Mouse (Mus musculus) thymus, adult 18-20 months (tissue): ENCODE measurements around the gene Cbx7.
"Not testable (repeated sequence)": the region's sequence is repeated elsewhere in the genome, so short reads cannot be mapped to it uniquely, and the experiment has no call there.

ENCODE experiments used
- DNase-seq, 2 experiments: peaks; one replicate each; pipeline ENCODE4 v3.0.0; 2022; ENCODE audit warnings: mixed read lengths in 2 of 2

The Cbx7 gene

DNA sequence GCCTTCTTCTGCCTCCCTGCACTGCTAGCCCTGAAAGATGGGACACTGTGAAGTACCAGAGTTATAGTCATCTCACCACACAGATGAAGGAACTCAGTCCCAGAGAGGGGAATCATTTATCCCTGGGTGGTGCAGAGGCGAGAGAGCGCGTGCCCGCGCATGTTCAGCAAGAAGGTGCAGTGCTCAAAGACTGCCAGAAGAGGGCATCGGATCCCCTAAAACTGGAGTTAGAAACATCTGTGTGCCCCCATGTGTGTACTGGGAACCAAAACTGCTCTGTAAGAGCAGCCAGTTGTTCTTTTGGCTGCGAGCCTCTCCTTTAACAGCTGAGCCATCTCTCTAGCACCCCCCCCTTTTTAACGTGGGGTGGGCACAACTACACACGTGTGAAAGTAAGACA lies 24.1 kb downstream of the Cbx7 start:
- DNase-seq = no peak

DNA sequence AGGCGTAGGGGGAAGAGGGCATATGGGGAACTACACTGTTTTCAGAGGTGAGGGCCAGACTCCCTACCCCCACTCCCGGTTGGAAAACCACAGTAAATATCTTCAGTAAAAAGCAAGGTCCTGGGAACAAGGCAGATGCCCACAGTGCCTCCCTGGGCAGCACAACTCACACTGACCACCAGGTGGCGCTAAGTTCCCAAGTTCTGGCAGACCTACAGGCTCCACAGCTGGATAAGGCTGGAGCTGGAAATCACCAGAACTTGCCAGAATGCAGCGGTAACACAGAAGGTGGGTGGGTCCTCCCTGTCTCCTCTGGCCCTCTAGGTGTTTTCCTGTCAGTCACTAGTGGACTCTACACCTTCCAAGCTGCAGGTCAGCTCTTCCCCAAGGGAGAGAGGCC lies 24.9 kb downstream of the Cbx7 start:
- peak; percentile 48 to 70 for DNase-seq

DNA sequence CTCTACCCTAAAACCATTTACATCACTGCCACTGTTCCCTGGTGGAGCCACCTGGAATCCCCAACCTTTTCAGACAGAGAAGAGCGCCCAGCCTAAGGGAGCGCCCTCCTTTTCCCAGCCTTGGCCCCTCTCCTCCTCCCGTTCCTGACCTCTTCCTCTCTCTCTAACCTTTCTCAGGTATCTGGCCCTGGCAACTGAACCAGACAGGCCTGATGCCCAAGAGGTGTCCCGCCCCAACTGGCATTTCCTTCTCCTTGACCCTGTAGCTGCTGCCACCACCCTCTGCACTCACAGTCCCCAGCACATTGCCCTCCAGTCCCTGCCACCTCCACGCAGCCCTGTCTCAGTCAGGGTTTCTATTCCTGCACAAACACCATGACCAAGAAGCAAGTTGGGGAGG lies 26.0 kb downstream of the Cbx7 start:
- DNase-seq = no peak

DNA sequence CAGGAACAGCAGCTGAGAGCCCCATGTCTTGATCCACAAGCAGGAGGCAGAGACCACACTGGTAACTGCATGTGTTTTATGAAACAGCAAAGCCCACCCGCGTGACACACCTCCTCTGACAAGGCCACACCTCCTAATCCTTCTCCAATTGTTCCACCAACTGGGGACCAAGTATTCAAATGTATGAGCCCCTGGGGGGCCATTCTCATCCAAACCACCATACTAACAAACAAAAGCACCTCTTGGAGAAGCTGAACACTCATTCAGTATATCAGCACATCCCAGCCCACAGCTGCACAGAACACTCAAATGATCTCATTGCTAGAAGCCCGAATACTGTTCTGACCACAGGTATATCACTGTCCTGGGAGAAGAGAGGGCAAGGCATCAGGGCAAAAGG lies 27.3 kb downstream of the Cbx7 start:
- DNase-seq = no peak

DNA sequence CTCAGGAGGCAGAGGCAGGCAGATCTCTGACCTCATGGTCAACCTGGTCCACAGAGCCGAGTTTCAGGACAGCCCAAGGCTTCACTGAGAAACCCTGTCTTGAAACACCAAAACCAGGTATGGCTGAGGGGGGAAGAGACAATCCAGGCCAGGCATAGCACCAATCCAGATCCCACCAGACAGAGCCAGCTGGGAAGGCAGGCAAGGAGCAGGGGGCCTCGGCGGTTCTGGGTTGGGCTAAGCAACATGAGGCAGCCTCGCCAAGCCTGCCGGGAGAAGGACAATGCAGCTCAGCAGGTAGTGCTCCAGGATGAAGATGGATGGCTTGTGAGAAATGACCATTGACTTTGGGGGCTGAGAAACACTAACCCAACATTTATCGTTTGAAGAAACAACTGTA lies 28.4 kb downstream of the Cbx7 start:
- no peak for DNase-seq

DNA sequence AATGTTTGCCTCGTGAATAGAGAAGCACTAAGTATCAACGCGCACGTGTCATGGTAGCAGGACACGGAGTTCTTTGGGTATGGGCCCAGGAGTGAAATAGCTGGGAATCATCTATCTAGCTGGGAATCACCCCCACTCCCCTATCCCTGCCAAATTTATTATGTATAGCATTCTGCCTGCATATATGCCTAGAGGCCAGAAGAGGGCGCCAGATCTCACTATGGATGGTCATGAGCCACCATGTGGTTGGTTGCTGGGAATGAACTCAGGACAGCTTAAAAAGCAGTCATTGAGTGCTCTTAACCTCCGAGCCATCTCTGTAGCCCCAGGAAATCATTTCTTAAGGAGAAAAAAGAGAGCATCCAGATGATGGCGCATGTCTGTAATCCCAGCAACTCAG lies 30.0 kb downstream of the Cbx7 start:
- DNase-seq = no peak

DNA sequence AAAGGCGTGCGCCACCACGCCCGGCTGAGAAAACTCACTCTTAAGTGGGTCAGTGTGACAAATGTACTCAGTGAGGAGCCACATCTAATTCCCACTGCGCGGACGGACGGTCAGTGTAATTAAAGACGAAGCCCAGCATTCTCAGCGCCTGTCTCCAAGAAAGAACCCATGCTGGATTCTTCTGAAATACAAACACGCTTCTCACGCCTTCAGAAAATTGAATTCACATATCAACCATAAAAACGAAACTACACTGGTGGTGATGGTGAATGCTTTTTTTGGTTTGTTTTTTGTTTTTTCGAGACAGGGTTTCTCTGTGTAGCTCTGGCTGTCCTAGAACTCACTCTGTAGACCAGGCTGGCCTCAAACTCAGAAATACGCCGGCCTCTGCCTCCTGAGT lies 31.0 kb downstream of the Cbx7 start:
- no peak for DNase-seq

DNA sequence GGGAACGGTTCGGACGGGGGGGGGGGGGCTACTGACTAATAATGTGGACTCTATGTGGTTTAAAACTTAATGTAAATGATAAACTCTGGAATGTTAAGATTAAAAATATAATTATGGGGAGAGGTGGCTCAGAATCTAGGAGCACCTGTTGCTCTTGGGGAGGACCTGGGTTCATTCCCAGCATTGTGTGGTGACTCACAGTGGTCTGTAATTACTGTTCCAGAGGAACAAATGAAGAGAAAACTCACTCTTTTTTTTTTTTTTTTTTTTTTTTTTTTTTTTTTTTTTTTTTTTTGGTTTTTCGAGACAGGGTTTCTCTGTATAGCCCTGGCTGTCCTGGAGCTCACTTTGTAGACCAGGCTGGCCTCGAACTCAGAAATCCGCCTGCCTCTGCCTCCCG lies 31.4 kb downstream of the Cbx7 start:
- DNase-seq = not testable (repeated sequence)

DNA sequence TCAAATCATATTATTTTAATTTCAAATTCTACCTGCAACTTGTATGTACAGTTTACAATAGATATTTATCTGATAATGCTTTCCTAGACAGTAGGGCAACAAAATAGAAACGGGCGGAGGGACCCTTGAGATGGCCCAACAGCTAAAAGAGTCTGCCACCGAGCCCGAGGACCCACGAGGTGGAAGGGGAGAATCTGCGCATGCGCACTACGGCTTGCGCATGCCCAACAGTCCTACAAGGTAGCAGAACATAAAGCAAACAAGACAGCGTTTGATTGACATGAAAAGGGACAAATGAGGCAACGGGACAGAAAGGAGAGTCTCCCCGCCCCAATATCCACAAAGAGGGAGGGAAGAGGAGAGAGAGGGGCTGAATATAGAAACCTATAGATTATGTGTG lies 31.9 kb downstream of the Cbx7 start:
- no peak for DNase-seq

DNA sequence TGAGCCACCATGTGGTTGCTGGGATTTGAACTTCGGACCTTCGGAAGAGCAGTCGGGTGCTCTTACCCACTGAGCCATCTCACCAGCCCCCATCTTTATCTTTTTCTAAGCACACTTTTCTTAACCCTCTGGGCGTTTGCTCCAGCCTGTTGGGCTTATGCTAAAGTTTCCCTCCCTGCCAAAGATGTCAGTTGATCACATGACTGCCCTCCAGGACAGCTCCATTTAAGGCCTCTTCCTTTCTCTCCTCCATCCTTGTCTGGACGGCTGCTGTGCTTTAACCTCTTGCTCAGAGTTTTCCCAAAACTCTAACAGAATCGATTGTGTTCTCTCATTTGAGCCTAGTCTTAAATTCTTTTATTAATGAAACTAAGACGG lies 34.6 kb downstream of the Cbx7 start:
- no peak for DNase-seq

DNA sequence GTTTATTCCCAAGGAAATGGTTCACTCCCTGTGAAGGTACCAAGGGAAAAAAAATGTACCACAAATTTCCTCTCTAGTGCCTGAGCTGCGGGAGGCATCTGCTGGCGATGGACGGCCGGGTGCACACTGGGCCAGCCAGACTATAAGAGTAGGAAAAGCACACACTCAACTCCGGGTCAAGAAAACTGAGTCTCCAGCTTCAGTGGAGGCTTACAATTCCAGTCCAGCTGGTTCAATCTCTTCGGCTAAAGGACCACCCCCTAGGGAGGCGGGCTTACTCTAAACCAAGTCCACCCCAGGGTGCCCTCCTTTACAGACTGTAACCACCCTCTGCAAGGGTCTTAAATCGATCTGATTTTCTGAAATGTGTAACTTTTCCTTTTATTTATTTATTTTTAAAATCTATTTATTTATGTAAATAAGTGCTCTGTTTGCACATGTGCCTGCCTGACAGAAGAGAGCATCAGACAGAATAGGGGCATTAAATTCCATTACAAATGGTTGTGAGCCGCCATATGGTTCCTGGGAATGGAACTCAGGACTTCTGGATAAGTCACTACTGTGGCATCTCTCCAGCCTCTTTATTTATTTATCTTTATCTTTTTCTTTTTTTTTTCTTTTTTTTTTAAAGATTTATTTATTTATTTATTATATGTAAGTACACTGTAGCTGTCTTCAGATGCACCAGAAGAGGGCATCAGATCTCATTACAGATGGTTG lies 35.1 kb downstream of the Cbx7 start:
- no peak for DNase-seq

DNA sequence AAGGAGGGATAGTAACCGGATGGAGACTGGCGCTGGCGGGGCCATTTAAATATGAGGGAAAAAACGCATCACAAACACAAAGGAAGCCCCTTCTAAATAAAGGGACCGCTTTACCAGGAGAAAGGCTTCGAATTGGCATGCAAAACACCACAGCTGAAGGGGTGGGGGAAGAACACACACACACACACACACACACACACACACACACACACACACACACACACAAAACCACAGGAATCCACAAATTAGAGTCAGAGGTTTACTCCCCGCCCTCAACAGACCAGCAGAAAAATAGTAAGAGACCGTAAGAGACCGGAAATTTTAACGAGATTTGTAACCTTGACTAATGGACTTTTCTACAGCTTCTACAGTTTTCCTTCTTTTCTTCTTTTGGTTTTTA lies 36.1 kb downstream of the Cbx7 start:
- DNase-seq = no peak

DNA sequence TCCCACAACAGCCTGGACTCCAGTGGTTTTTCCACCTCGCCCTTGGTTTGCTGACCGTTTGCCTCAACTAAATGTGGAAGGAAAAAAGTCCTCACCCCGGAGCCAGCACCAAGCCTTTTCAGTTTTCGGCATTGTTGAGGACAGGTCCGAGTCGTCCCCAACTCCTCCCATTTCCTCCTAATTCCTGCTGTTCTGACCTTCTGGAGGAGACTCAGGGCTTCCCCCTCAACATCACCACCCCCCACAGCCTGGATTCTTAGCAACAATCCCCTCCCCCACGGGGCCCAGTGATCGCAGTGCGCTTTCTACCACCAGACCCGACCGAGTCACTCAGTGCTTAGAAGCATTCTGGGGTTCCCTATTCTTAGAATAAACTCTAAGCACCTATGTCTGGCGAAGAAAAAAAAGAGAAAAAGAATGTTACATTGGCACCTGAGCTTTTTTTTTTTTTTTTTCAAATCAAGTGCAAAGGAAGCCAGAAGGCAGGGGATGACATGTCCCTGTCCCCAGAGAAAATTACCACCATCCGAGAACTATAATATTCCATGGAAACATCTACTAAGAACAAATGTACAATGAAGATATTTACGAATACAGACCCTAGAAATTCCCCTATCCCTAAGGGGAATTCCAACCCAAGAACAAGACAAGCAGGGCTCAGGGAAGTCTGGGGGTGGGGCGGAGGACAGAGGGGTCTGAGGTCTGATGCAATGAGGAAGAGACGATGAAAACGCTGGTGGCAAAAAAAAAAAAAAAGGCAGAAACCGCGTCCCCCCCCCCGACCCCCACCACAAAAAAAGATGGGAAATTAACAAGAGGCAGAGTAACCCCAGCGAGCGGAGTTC lies 37.0 kb downstream of the Cbx7 start:
- no peak for DNase-seq

DNA sequence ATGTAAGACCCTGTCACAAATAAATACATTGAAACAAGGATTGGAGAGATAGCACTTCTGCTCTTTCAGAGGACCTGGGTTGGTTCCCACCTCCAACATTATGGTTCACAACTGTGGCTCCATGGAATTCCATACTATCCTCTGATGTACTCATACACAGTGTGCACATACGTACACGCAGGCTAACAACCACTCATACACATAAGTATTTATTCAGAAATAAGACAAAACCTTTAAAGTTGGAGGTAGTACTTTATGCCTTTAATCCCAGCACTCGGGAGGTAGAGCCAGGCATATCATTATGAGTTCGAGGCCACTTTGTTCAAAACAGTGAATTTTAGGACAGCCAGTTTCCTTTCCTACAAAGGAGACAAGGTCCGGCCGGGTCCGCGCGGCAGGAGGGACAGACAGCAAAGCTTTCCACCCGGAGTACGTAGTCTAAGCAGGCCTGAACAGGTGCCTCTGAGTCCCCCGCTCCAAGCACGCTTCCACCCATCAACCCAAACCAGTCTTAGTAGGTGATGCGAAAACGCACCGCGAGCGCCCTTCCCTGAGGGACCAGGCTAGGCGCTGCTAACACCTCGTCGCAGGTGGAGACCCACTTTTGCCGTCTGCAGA lies 37.8 kb downstream of the Cbx7 start:
- no peak for DNase-seq

DNA sequence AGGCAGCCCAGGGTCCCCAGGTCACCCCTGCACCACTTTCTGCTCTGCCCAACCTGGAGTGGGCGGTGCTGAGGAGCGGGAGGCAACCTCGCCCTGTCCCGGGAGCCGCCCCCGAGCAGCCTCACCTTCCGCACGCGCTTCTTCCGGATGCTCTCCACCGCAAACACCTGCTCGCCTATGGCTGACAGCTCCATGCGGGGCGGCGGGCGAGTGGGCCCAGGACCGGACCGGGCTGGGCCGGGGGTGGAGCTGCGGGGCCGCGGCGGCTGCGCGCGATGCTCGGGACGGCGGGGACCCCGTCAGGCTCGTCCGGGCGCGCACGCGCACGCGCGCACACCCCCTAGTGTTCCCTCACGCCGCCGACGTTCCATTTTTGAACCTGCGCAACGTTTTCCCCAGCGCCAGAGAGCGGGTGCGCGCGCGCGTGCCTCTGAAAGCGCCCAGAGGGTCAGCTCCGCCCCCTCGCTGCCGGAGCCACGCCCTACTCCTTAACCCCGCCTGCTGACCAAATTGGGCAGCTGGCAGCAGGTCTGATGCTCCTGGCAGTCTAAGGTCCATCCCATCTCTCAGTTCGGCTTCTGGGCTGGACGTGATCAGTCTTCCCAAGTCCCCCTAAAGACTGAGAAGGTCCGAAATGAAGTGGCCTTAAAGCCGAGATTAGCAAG lies 38.5 kb downstream of the Cbx7 start:
- peak; percentile 84 to 86 for DNase-seq

DNA sequence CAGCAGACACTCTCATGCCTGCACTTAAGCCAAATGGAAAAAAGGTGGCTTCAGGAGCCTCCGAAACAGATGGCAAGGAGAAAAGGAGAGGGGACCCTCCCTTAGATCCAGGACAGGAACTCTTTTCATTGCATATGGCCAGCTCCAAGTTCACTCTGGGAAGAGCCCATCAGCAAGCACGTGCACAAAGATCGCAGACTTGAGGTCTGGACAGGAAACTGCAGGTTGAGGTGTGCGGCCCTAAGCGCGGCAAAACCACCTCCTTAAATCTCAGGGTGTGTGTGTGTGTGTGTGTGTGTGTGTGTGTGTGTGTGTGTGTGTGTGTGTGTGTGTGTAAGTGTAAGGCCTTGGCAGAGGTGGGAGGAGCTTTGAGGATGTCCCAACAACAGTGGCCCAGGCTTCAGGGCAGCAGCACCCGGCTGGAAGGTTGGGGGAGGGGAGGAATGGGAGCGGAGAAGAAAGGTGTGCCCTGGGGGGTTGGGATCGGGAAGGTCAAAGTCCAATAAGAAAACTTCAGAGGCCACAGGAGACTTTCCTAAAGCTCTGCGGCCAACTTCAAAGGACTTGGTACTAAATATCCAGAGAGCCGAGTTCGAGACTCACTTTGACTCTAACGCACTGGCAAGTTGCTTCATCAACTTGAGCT lies 39.3 kb downstream of the Cbx7 start:
- DNase-seq = no peak

DNA sequence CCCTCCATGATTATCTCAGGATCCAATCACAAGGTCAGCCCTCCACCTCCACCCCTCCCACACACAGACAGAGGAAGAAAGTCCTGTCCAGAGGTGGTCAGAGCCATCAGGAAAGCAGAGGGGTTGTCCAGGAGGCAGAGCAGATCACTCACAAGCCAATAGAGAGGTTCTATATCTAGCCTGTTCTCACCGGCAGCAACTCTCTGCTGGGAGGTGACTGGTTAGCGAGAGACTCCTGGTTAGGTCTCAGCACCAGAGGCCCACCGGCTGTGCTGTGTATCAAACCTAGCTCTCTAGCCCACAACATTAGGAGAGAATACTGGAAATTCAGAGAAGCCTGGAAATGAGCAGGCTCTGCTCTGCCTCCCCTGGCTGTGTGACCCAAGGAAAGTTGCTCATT lies 41.2 kb downstream of the Cbx7 start:
- no peak for DNase-seq

DNA sequence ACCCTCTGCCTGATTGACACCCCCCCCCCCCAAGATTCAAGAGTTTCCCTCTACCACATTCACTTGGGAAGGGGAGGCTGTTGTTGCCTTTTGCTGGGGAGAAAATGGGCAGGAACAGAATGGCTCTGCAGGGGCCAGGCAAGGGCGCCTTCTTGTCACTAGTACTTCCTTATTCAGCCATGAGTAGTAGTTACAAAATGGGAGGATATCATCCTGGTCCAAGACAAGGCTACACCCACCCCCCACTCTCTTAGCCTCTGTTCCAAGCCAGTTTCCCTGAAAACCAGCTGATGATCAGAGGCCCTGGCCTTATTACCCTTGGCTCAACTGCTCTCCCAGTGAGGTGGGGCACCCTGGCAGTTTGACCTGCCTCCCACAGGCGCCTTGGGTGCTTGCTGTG lies 42.2 kb downstream of the Cbx7 start:
- DNase-seq = no peak

DNA sequence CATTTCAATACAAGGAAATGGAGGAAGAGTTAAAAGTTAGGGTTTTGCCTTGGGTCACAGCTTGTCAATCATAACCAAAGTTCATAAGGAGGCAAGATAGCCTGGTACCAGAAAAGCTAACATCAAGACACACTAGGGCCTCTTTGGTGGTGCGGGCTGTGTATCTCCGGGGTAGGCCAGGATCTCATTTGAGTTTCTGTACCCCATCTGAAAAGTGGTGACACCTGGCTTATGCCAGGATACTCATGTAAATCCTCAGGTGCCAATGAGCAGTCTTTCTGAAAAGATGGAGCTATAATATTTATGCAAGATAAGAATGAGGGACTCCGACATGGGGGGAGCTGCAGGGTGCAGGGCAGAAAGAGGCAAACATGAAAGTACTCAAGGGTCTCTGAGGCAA lies 42.6 kb downstream of the Cbx7 start:
- DNase-seq = no peak

DNA sequence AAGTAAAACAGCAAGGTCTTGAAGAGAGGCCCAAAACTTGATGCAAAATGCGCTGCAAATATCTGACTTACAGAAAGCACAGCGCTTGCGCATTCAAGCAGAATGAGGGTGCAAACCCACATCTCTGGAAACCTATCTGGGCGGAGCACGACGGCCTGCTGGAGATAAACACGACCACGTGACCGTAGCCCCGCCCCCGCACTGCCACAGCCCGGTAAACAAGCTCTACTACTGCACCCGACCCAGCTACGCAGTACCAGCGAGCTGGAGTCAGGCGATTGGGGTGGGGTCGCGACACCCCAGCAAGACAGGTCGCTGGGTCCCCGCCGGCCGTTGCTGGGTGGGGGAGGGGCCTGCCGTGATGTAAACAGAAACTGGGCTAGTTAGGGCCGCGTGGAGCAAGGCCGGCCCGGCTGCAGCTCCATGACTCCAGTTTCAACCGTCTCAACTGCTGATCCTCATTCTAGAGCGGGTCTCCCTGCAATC lies 43.2 kb downstream of the Cbx7 start:
- peak; percentile 95 to 96 for DNase-seq

DNA sequence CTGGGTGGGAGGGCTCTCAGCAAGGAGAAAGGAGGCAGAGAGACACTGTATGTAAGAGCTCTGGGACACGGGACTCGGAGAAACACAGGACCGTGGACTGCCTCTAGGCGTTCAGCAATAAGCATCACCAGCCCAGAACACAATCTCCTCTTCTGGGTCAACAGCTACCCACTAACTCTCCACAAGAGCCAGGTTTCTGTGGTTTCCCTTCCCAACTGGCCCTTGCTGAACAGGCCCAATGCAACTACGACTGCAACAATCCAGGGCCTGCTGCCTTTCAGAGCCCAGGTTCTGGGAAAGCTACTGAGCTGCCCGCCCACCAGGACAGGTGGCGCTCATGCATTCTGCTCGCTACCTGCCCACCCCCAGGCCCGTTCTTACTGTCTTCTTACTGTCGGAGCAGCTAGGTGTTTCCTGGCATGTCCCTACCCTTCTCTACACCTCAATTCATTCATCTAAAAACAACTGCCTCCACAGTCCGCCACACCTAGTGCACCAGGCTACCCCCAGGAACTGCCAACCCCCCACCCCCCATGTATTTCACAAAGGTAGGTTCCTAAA lies 44.0 kb downstream of the Cbx7 start:
- no peak for DNase-seq

DNA sequence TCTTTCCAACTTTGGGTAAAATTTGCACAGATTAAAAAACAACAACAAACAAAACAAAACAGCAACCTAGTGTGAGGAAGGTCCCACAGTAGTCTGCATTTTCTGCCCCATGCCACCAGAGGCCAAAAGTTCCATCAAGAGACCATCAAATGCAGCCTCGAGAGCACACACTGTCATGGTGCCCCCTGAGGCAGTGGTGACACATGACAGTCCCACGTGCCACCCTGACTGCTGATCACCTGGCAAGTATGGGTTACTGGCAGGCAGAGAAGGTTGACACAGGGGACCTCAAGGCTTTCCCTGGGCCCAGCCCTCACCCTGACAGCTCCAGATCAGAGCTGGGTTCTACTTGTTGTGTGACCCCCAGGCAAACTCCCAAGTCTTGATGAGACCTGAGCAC lies 51.1 kb downstream of the Cbx7 start:
- no peak for DNase-seq

DNA sequence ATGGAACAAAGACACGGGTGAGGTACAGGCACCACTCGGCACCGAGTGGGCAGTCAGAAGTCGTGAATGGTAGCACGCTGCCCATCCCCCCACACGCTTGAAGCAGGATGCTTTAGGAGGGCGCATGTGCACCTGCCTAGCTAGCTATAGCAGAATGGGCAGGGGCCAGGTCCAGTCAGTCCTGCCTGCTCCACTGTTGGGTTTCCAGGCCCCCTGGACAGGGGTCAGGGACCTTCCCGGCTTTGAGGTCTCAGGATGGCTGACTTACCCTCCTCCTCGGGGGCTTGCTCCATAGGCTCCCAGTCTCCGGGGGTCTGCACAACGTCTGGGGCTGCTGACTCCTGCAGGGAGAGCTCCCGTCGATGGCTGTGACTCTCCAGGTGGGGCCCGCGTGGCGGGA lies 52.4 kb downstream of the Cbx7 start:
- DNase-seq = no peak
